Mouse (Mus musculus) right cerebral cortex, adult 18-20 months (tissue): Measurements from ENCODE around the gene Emilin3.

Experiments
- DNase-seq: peaks from one replicate; pipeline ENCODE4 v3.0.0; 2022; ENCODE audit warnings: mixed read lengths

Emilin3 gene

DNA sequence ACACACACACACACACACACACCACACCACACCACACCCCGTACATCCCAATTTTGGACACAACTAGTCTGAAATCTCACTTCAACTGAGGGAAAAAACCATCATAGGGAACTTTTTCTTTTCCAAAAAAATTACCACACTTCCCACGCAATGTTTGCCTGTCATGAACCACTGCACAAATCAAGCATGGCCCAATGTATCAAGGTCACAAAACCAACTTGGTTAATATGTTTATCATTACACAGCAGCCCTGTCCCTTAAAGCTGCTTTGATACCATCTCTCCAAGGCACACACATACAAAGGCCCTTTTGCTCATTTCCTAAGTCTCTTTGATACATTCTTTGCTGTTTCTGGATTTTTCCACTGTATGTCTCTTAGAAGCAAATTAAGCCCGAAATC lies 40.8 kb downstream of the Emilin3 start:
- no peak for DNase-seq

DNA sequence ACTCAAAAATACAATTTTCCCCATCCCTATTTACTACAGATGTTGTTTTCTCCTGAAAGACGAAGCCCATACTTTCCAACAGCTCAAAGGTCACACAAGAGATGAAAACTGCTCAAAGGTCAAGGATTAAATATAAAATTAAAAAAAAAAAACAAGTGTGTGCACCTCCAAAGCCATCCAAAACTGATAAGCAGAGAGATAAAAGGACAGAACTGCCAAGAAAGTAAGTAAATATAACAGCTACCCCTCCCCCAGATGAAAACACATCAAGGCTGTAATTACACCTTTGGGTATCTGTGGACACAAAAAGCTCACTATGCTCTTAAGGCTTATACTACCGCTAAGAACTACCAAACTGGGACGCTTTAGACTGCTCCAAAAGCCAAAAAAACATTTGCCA lies 42.7 kb downstream of the Emilin3 start:
- no peak for DNase-seq

DNA sequence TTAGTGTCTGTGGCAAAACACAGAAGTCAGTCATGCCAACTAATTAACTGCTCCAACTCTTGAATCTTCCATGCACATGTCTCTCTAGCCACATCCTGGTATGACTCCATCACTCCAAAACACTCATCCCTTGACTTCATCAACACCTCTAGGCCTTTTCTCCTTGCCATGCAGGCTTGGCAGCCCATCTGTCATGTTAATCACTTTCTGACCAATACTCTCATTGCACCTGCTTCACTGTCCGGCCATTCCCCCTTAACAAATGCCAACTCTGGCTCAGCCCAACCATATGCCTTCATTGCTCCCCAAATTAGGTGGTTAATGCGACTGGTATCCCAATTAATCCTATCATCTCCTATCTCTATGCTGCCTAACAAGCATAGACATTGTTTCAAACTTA lies 46.9 kb downstream of the Emilin3 start:
- DNase-seq = no peak

DNA sequence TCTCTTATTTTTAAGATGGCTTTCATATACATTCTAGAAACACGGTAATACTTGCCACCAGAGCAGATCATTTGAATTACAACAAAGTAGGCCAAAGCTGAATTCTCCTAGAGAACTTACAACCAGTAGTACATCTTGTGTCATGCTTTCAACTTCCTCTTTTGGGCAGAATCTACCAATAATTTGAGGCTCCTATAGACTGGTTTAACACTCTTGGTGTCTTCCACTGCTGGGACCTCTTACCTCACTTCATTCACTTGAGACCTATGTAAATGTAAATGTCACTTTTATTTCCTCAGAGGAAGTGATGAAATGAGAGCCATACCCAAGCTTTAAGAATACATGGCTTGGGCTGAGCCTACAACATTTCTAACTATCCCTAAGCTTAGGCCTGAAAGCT lies 48.0 kb downstream of the Emilin3 start:
- no peak for DNase-seq

DNA sequence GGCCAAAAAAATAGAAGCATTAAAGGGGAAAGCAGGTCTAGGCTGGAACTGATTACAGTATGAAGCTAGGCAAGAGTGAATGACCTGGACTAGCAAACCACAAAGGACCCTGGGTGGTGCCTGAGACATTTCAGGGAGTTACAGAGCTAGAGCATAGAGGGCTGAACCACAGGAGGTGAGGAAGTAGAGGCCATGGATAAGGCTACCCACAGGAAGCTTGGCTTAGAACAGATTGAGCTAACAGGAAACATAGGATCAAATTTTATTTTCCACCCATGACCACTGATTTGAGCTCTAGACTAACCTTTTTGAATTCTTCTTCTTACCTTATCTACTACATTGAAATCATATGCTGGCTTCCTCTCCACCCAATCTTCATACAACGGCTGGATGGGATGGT lies 51.8 kb downstream of the Emilin3 start:
- DNase-seq = no peak
